Mouse (Mus musculus): ENCODE measurements at regions not wholly inside any gene's neighbourhood (a gene's known extent, or its start where the extent isn't known, plus 50 kb on each side); places are given as distances from the start of the nearest gene placed in this dataset.

GRCm38 (mm10) chr1:77258730-77259310 is 256.1 kb downstream of the Epha4 start:
- H3K9me3 ChIP-seq (replicated peaks; ENCODE audit: control insufficient read depth, low read length) = no peaks in the 10 kb centered on the region
- H3K9ac ChIP-seq (replicated peaks; ENCODE audit: low read depth, low read length) = no peak overlapping the region
- no peak for ATAC-seq (ENCODE audit: insufficient read depth, low read depth)
- H3K4me3 ChIP-seq (ENCODE audit: low read depth, low read length) = no peak overlapping the region
- TF ChIP-seq CTCF (IDR thresholded peaks at IDR 0.05; ENCODE audit: low read depth) (no peak), EP300 (IDR thresholded peaks at IDR 0.05; ENCODE audit: low read depth) (no peak)
- DNase-seq (ENCODE audit: low spot score) = no peak
- H3K4me2 ChIP-seq (ENCODE audit: low read depth, low read length) = no peak overlapping the region
- no peaks in the 10 kb centered on the region for H3K27me3 ChIP-seq (ENCODE audit: control insufficient read depth, insufficient read depth, low read length)
- no peaks in the 10 kb centered on the region for H3K4me1 ChIP-seq (ENCODE audit: control insufficient read depth, insufficient read depth)
- H3K36me3 ChIP-seq (replicated peaks; ENCODE audit: control insufficient read depth, insufficient read depth, low read length) = no peaks in the 10 kb centered on the region
- H3K27ac ChIP-seq (ENCODE audit: low read depth) = no peak overlapping the region
- 55% methylated on average over 7 of the region's 7 CpGs for WGBS

GRCm38 (mm10) chr1:77259789-77260188 is 255.1 kb downstream of the Epha4 start:
- Histone ChIP-seq H3K4me3 (ENCODE audit: low read depth, low read length) (no peak overlapping the region), H3K27me3 (ENCODE audit: control insufficient read depth, insufficient read depth, low read length) (no peaks in the 10 kb centered on the region), H3K9me3 (replicated peaks; ENCODE audit: control insufficient read depth, low read length) (no peaks in the 10 kb centered on the region), H3K4me2 (ENCODE audit: low read depth, low read length) (no peak overlapping the region), H3K36me3 (replicated peaks; ENCODE audit: control insufficient read depth, insufficient read depth, low read length) (no peaks in the 10 kb centered on the region), H3K27ac (ENCODE audit: low read depth) (no peak overlapping the region), H3K9ac (replicated peaks; ENCODE audit: low read depth, low read length) (no peak overlapping the region), H3K4me1 (ENCODE audit: control insufficient read depth, insufficient read depth) (no peaks in the 10 kb centered on the region)
- WGBS = 73% methylated on average over 11 of the region's 11 CpGs
- ATAC-seq (ENCODE audit: insufficient read depth, low read depth) = no peak
- no peak for DNase-seq (ENCODE audit: low spot score)
- TF ChIP-seq EP300 (IDR thresholded peaks at IDR 0.05; ENCODE audit: low read depth) (no peak), CTCF (IDR thresholded peaks at IDR 0.05; ENCODE audit: low read depth) (no peak)

- Histone ChIP-seq H3K9ac (replicated peaks; ENCODE audit: low read depth, low read length) (no peak overlapping the region), H3K27me3 (ENCODE audit: control insufficient read depth, insufficient read depth, low read length) (no peaks in the 10 kb centered on the region), H3K27ac (ENCODE audit: low read depth) (no peak overlapping the region), H3K4me1 (ENCODE audit: control insufficient read depth, insufficient read depth) (no peaks in the 10 kb centered on the region), H3K9me3 (replicated peaks; ENCODE audit: control insufficient read depth, low read length) (no peaks in the 10 kb centered on the region), H3K4me2 (ENCODE audit: low read depth, low read length) (no peak overlapping the region), H3K4me3 (ENCODE audit: low read depth, low read length) (no peak overlapping the region), H3K36me3 (replicated peaks; ENCODE audit: control insufficient read depth, insufficient read depth, low read length) (no peaks in the 10 kb centered on the region)
- TF ChIP-seq EP300 (IDR thresholded peaks at IDR 0.05; ENCODE audit: low read depth) (no peak), CTCF (IDR thresholded peaks at IDR 0.05; ENCODE audit: low read depth) (no peak)
- WGBS = 86% methylated on average over 4 of the region's 4 CpGs
- ATAC-seq (ENCODE audit: insufficient read depth, low read depth) (no peak), DNase-seq (ENCODE audit: low spot score) (no peak)
These were observed 253.2 kb downstream of the Epha4 start for GRCm38 (mm10) chr1:77261678-77262077.

DNA sequence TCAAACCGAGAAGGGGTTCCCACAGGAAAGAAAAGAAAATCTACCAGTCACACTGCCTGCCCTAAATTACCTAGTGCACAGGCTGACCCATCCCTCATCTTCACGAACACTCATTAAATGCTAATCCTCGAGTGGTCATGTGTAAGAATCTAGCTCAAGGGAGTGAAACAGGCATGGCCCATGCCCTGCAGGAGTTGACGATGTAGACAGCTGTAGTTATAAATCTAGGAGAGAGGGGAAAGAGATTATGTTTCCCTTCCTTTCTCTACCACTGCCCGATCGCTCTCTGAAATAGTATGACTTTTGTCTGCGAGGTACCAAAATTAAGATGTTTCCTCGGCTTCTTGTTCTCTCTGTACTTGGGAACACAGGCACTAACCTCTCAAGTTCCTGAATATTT is 249.2 kb downstream of the Epha4 start:
- H3K27me3 ChIP-seq (ENCODE audit: control insufficient read depth, insufficient read depth, low read length) = no peaks in the 10 kb centered on the region
- no peak for TF ChIP-seq EP300 (IDR thresholded peaks at IDR 0.05; ENCODE audit: low read depth)
- no peak overlapping the region for H3K9ac ChIP-seq (replicated peaks; ENCODE audit: low read depth, low read length)
- H3K4me2 ChIP-seq (ENCODE audit: low read depth, low read length) = no peak overlapping the region
- 83% methylated on average over 8 of the region's 8 CpGs for WGBS
- DNase-seq (ENCODE audit: low spot score) = no peak
- no peaks in the 10 kb centered on the region for H3K4me1 ChIP-seq (ENCODE audit: control insufficient read depth, insufficient read depth)
- H3K27ac ChIP-seq (ENCODE audit: low read depth) = no peak overlapping the region
- H3K9me3 ChIP-seq (replicated peaks; ENCODE audit: control insufficient read depth, low read length) = no peaks in the 10 kb centered on the region
- H3K4me3 ChIP-seq (ENCODE audit: low read depth, low read length) = no peak overlapping the region
- no peaks in the 10 kb centered on the region for H3K36me3 ChIP-seq (replicated peaks; ENCODE audit: control insufficient read depth, insufficient read depth, low read length)
- ATAC-seq (ENCODE audit: insufficient read depth, low read depth) = no peak

- ATAC-seq (ENCODE audit: insufficient read depth, low read depth) = no peak
- WGBS = 77% methylated on average over 4 of the region's 4 CpGs
- H3K4me1 ChIP-seq (ENCODE audit: control insufficient read depth, insufficient read depth) = no peaks in the 10 kb centered on the region
These were observed 247.4 kb downstream of the Epha4 start for GRCm38 (mm10) chr1:77267311-77268003.

DNA sequence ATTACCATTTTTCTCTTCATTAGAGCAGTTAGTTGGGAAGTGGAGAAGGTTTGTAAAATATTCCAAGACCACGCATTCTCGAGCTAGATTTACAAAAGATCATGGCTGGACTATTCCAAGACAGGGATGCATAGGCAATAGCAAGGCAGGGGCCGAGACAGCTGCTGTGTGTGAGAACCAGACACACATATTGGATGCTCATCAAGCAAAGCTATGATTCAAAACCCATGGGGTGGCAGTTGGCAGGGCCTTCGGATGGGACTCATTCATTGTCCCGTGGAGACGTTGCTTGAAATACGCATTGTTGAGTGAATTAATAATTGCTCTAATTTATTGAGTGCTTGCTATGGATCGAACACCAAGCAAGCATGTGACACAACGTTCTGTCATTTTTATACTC is 239.6 kb downstream of the Epha4 start:
- Histone ChIP-seq H3K36me3 (replicated peaks; ENCODE audit: control insufficient read depth, insufficient read depth, low read length) (no peaks in the 10 kb centered on the region), H3K4me3 (ENCODE audit: low read depth, low read length) (no peak overlapping the region), H3K27ac (ENCODE audit: low read depth) (no peak overlapping the region), H3K4me2 (ENCODE audit: low read depth, low read length) (no peak overlapping the region), H3K27me3 (ENCODE audit: control insufficient read depth, insufficient read depth, low read length) (no peaks in the 10 kb centered on the region), H3K9me3 (replicated peaks; ENCODE audit: control insufficient read depth, low read length) (no peaks in the 10 kb centered on the region), H3K9ac (replicated peaks; ENCODE audit: low read depth, low read length) (no peak overlapping the region), H3K4me1 (ENCODE audit: control insufficient read depth, insufficient read depth) (no peaks in the 10 kb centered on the region)
- 88% methylated on average over 9 of the region's 9 CpGs for WGBS
- ATAC-seq (ENCODE audit: insufficient read depth, low read depth) = no peak
- TF ChIP-seq EP300 (IDR thresholded peaks at IDR 0.05; ENCODE audit: low read depth) (no peak), CTCF (IDR thresholded peaks at IDR 0.05; ENCODE audit: low read depth) (no peak)
- DNase-seq (ENCODE audit: low spot score) = no peak

More at GRCm38 (mm10) chr1:77267311-77268003, 247.4 kb downstream of the Epha4 start:
- Histone ChIP-seq H3K9me3 (replicated peaks; ENCODE audit: control insufficient read depth, low read length) (no peaks in the 10 kb centered on the region), H3K36me3 (replicated peaks; ENCODE audit: control insufficient read depth, insufficient read depth, low read length) (no peaks in the 10 kb centered on the region), H3K9ac (replicated peaks; ENCODE audit: low read depth, low read length) (no peak overlapping the region), H3K27ac (ENCODE audit: low read depth) (no peak overlapping the region), H3K27me3 (ENCODE audit: control insufficient read depth, insufficient read depth, low read length) (no peaks in the 10 kb centered on the region), H3K4me2 (ENCODE audit: low read depth, low read length) (no peak overlapping the region), H3K4me3 (ENCODE audit: low read depth, low read length) (no peak overlapping the region)
- no peak for DNase-seq (ENCODE audit: low spot score)
- no peak for TF ChIP-seq CTCF (IDR thresholded peaks at IDR 0.05; ENCODE audit: low read depth)
- no peak for TF ChIP-seq EP300 (IDR thresholded peaks at IDR 0.05; ENCODE audit: low read depth)

All from heart, postnatal 0 days (tissue).